Mouse (Mus musculus): Measurements from ENCODE around the gene Zfp82.

GRCm38 (mm10) chr7:30044354-30044753 is 28.3 kb downstream of the Zfp82 start:
- TF ChIP-seq CTCF (IDR thresholded peaks at IDR 0.05; ENCODE audit: extremely low read depth, insufficient read depth, low read length) (no peak), POLR2A (IDR thresholded peaks at IDR 0.05; ENCODE audit: extremely low read depth, insufficient read depth, low read length) (no peak)
